Mouse (Mus musculus): ENCODE results near the gene Ube3b.
A peak's percentile ranks its signal among the peaks of the same experiment; 100 is the strongest.

Ube3b gene

GRCm38 (mm10) chr5:114373581-114373980 lies 6.8 kb upstream of the Ube3b start:
- DNase-seq (ENCODE audit: low spot score in 2 of 2), result no peak

DNA sequence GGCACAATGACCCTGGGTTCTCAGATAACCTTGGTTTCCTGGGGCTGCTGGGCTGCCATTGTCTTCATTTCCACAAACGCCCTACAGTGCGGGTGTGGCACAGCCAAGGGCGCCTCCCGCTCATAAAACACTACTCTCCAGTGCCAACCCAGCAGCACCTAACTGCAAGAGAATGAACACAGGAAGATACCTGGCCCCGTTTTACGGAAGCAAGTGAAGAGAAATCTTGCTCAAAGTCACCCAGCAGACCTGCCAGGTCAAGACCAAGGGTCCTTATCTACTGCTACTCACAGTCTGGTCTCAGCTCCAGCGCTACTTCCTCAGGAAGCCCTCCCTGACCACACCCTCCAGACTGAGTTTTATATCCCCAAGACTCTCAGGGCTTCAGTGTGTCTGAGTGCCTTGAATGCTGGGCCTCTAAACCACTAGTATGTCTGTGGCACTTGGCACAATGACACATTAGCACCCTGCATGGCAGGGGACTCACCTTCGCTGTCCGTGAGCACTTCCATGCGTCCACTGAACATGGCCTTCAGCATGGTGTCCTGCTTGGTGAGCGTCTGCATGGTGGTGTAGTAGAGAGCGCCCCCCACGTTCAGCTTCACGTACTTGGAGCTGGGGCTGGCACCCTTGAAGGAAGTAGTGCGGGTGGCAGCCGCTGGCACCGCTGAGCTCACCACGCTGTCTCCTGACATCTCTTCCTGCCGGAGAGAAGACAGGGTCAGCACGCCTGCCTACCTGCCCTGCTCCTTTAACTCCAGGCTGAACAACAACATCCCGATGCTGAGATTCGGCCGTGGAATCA lies 5.8 kb upstream of the Ube3b start:
- no peak for DNase-seq (ENCODE audit: low spot score in 2 of 2)

DNA sequence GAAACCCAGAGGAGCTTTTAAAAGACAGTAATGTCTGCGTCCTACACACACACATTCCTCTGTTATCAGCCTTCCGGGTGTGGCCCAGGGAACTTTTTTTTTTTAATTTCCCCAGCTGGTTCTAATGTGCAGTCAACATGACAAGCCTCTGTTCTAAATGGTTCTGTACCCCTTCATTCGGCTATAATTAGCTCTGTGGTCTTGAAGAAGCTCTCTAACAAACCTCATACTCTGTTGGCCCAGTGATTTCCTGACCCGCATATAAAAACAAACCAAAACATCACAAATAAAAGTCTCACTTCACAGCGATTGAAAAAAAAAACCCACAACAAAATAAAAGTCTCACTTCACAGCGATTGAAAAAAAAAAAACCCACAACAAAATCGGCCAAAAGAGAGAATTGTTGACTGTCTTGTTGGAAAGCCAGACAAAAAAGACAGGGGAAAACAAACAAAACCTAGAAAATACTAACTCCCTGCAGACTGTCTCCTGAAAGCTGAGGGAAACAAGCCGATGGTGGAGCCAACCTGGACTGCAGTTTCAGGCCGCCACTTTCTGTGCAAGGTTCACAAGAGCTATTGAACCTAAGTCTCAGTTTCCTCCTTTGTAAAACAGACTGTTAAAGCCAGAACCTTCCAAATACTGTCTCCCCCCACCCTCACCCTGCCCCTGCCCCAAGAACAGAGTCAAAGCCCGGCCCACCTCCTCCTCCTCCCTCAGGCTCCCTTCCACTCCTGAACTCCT lies 2.1 kb upstream of the Ube3b start:
- DNase-seq (ENCODE audit: low spot score in 2 of 2), result no peak

- DNase-seq (ENCODE audit: low spot score in 2 of 2), result no peak
Measured at GRCm38 (mm10) chr5:114378936-114379335, 1.5 kb upstream of the Ube3b start.

DNA sequence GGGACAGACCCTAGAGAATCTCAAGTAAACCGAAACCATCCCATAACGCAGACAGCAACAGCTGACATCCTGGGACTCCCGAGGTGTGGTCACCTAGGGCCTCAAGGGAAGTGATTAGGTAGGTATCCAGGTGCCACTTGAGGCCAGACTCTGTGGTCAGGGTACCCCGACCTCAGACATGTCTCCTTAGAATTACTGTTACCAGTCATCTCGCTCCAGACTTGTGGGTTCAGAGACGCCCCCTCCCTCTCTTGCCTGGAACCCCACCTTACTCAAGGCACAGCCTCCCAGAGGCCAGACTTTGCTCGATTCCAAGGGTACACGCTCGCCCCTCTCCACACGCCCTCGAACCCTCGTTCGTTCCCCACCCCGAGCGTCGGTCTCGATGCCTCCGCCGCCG lies 644 bp upstream of the Ube3b start:
- DNase-seq (ENCODE audit: low spot score in 2 of 2), result no peak

GRCm38 (mm10) chr5:114381013-114381351 lies 575 bp downstream of the Ube3b start:
- no peak for DNase-seq (ENCODE audit: low spot score in 2 of 2)

DNA sequence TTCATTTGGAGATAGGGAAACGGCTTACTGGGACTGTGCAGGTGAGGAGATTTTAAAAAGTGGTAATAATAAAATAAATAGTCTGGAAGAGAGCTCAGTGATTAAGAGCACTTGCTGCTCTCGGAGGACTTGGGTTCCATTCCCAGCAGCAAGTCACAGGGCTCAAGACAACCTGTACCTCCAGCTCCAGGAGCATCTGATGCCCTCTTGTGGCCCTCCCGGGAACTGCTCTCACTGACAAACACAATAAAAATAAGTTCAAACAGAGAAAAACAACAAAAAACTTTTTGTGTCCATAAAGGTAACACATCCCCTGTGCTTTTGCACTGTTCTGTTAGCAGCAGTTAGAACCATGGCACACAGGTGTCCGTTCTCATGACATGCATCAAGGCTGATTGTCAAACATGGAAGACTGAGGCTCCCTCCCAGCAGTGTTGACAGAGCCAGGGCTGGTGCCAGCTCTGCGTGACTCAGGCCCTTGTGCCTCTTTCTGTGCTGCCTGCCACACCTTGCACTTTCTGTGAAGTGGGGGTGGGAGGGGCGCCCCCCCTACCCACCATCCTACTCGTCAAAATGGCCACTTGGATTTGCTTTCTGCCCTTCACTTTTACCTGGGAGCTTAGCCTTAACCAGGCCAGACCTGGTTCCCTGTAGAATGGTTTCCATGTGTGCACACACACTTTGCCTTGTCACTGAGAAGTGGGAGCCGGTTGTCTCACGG lies 2.9 kb downstream of the Ube3b start:
- DNase-seq (ENCODE audit: low spot score in 2 of 2), result peak; percentile 35 to 56

DNA sequence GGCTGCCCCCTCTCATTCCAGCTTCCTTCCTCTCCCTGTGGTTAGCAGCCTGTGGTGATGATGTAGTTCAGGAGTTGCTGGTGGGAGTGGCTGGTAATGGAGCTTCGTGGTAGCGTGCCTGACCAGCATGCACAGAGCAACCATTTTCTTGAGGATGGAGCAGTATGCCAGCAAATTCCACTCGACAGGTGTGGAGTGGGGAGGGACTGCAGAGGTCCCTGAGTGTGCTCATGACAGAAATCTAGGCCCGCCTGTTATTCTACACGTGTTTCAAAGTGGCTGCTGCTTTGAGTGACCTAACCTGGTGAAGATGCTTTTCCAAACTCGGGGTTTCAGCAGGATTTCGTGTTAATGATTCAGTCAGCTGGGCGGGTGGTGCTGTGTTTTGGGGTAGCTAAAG lies 4.0 kb downstream of the Ube3b start:
- no peak for DNase-seq (ENCODE audit: low spot score in 2 of 2)

DNA sequence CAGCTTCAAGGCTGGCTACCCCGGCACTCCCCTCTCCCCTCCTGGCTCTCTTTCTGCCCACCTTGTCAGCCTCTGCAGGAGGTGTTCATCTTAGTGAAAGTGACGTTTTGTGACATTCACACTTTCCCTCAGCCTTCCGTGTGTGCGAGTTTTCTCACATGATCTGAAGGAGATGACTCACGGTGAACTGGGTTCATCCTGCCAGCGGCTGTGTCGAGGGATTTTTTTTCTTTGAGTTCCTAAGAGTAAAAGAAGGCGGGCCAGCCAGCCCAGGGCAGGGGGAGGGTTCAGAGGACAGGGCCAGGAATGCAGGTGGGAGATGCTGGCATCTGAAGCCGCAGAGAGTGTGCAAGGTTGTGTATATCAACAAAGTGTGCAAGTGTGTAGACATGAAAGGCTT lies 12.8 kb downstream of the Ube3b start:
- DNase-seq (ENCODE audit: low spot score in 2 of 2), result no peak

DNA sequence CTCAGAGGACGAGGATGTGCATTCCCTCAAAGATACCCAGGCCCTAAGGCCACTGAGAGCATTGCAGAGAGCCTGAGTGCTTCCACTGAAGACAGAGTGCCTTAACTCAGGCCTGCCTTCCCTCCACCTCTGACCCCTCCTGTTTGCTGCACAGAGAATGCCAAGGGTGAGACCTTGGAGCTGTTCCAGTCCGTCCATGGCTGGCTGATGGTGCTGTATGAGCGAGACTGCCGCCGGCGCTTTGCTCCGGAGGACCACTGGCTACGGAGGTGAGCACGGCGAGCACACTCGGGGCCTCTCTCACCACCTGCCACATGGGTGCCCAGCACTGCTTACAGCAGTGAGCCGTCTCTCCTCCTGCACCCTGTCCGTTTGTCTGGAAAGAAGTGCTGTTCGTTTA lies 26.2 kb downstream of the Ube3b start:
- DNase-seq (ENCODE audit: low spot score in 2 of 2), result no peak

- DNase-seq (ENCODE audit: low spot score in 2 of 2), result no peak
Measured at GRCm38 (mm10) chr5:114407269-114407668, 26.9 kb downstream of the Ube3b start.

GRCm38 (mm10) chr5:114407810-114408209 lies 27.4 kb downstream of the Ube3b start:
- no peak for DNase-seq (ENCODE audit: low spot score in 2 of 2)

- DNase-seq (ENCODE audit: low spot score in 2 of 2), result no peak
Measured at GRCm38 (mm10) chr5:114408846-114409245, 28.4 kb downstream of the Ube3b start.

DNA sequence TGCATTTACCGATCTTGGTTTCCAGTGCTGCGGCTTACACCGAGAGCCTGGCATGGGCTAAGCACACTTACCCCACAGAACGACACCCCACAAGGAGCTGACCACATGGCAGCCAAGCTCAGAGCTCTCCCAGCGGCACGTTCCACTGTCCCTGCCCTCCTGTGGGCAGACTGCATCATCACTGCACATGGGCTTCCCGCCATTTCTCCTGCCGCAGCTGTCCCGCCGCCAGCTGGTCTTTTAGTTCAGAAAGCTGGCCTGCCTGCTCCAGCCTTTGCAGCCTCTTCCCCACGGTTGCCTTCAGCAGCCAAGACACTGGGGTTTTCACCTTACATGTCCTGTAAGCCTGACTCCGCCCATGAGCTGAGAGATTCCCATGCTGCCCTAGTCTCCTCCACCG lies 30.0 kb downstream of the Ube3b start:
- no peak for DNase-seq (ENCODE audit: low spot score in 2 of 2)

GRCm38 (mm10) chr5:114412361-114412998 lies 32.1 kb downstream of the Ube3b start:
- DNase-seq (ENCODE audit: low spot score in 2 of 2), result no peak

DNA sequence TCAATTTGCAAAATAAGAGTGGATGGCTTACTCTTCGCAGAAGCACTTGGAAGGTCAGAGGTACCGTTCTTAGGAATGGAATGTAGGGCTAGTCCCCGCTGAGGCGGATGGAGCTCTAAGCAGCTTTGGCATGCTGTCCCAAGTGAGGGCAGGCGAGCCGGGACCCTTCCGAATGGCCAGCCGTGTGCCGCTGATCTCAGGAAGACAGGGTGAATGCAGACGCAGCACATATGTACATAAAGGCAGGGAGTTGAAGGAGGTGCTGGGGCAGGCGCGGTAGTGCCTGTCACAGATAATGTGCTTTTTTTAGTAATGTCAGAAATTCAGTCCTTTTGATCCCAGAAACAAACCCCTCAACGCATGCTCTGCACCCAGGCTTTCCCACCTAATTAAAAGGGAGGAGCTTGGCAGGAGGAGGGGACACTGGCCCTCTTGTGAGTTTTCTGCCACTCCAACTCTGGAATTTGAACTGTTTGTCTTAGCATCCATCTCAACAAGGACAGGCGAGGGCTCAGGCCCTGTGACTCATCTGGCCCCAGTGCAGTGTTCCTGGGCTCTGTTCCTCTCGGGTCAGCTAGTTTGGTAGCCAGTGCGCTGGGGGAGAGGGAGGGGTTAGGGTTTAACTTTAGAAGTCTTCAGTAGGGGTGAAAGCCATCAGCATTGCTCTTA lies 32.8 kb downstream of the Ube3b start:
- no peak for DNase-seq (ENCODE audit: low spot score in 2 of 2)

- DNase-seq (ENCODE audit: low spot score in 2 of 2), result no peak
Measured at GRCm38 (mm10) chr5:114415606-114416005, 35.2 kb downstream of the Ube3b start.

GRCm38 (mm10) chr5:114416855-114417254 lies 36.4 kb downstream of the Ube3b start:
- DNase-seq (ENCODE audit: low spot score in 2 of 2), result no peak

DNA sequence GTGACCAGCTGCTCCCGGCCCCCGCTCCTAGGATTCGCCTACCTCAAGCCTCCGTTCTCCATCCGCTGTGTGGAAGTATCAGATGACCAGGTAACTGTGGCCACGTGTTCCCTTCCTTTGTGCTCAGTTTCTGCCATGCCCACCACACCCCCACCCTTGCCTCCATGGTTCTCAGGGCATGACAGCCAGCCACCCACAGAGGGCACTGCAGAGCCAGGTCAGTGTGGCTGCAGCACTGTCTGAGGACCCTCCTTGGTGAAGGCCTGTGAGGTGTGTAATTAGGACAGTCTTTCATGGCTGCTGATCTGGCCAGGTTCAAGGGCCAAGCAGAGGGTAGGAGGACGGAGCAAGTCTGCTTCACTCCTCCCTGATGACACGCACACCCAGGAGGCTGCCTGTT lies 38.1 kb downstream of the Ube3b start:
- DNase-seq (ENCODE audit: low spot score in 2 of 2), result no peak

- DNase-seq (ENCODE audit: low spot score in 2 of 2), result no peak
Measured at GRCm38 (mm10) chr5:114421561-114422298, 41.3 kb downstream of the Ube3b start.

DNA sequence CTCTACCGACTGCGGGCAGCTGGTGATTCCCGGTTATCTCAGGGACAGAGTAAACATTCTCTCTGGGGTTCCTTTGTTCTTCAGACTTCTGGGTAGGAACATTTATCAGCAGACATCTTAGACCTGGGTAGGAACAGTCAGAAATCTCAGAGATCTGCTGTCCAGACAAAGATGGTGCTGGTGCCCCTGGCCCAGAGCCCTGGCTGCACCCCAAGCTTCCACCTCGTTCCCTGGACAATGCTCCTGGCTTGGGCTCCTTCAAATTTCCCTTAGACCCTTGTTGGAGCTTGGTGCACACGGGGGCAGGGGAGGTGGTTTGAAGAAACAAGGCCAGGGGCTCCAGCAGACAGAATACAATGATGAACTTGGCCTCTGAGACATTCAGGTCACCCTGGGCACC lies 42.2 kb downstream of the Ube3b start:
- DNase-seq (ENCODE audit: low spot score in 2 of 2), result no peak

Measured in spleen, postnatal 14 days (tissue).